Comparison of ENCODE assay signal across 21 mouse cellular contexts in genomic region chr17:87477611-87478010, GRCm38 (mm10). TPM values are rescaled to one million over a fixed set of nuclear protein-coding genes. Genes with fewer than 3 reads are reported as not detected.
DNase-seq lines count a peak whose midpoint lies in the region; ATAC-seq and TF ChIP-seq lines count a peak whose summit lies in the region.
"Had no signal": no experiment of that assay in that cellular context is flagged by ENCODE, and none has a peak within 500 bp of the region (broad histone marks: within the 10 kb centered on the region; RNA-seq: fewer than 3 reads in every experiment).

No protein-coding gene starts in this region.

- no peak overlapping the region for H3K4me2 ChIP-seq in midbrain, embryonic 14.5 days (ENCODE audit: low read length)
- H3K4me2 ChIP-seq in midbrain, embryonic 13.5 days (replicated peaks): no peak overlapping the region
- H3K4me2 ChIP-seq in neural tube, embryonic 12.5 days (replicated peaks): peak overlapping the region; percentile 24; the same call in 1 of the 2 replicates
- H3K4me2 ChIP-seq: heart, embryonic 13.5 days; intestine, embryonic 15.5 days had no signal

- no peak for DNase-seq in frontal cortex, postnatal 10 days (ENCODE audit: low spot score in 2 of 2)
- DNase-seq in kidney, postnatal 10 days: peak; percentile 31
- no peak for DNase-seq in kidney, adult 2 months
- DNase-seq in midbrain, embryonic 14.5 days: peak; percentile 65
- DNase-seq in liver: no peak
- DNase-seq: adrenal gland, adult 8-10 months; B cell, adult 2 months; cerebellum, adult 11-12 months; cerebellum, postnatal 25 days; heart, postnatal 36 days; kidney, postnatal 25 days; layer of hippocampus, adult 9-11 months; lung, adult 18-20 months; thymus, postnatal 25 days had no signal

- 52% methylated on average over 16 of the region's 16 CpGs for WGBS in kidney, adult 2 months
- WGBS in midbrain, embryonic 14.5 days: 43% methylated on average over 16 of the region's 16 CpGs
- WGBS in midbrain, embryonic 13.5 days: 48% methylated on average over 16 of the region's 16 CpGs
- 45% methylated on average over 16 of the region's 16 CpGs for WGBS in neural tube, embryonic 12.5 days

- H3K4me3 ChIP-seq in kidney, adult 2 months (ENCODE audit: insufficient read depth, low read depth, low read length): no peak overlapping the region
- H3K4me3 ChIP-seq in midbrain, embryonic 14.5 days (replicated peaks; ENCODE audit: low read depth, low read length): no peak overlapping the region
- H3K4me3 ChIP-seq in midbrain, embryonic 13.5 days (replicated peaks): no peak overlapping the region
- no peak overlapping the region for H3K4me3 ChIP-seq in neural tube, embryonic 12.5 days
- H3K4me3 ChIP-seq: heart, embryonic 13.5 days; intestine, embryonic 15.5 days; megakaryocyte, embryonic 14.5 days had no signal

- TF ChIP-seq POLR2A in kidney, adult 2 months (IDR thresholded peaks at IDR 0.05; ENCODE audit: low read depth, low read length): no peak

- H3K9ac ChIP-seq in midbrain, embryonic 14.5 days (replicated peaks; ENCODE audit: low read length): no peak overlapping the region
- H3K9ac ChIP-seq in midbrain, embryonic 13.5 days (replicated peaks): no peak overlapping the region
- H3K9ac ChIP-seq in neural tube, embryonic 12.5 days: no peak overlapping the region
- H3K9ac ChIP-seq: heart, embryonic 13.5 days; intestine, embryonic 15.5 days had no signal

- no peak for TF ChIP-seq CTCF in kidney, adult 2 months (conservative IDR thresholded peaks at IDR 0.05; ENCODE audit: insufficient read depth, insufficient read length, low read depth, low read length)

- 0 out of 2 replicates have a peak, but pooled peaks cover 5% of the 10 kb centered on the region for H3K4me1 ChIP-seq in kidney, adult 2 months (ENCODE audit: control insufficient read depth, insufficient read depth, low read length)
- peaks cover 21% of the 10 kb centered on the region for H3K4me1 ChIP-seq in midbrain, embryonic 14.5 days (ENCODE audit: control insufficient read depth, insufficient read depth, low read length)
- peaks cover 32% of the 10 kb centered on the region for H3K4me1 ChIP-seq in midbrain, embryonic 13.5 days (replicated peaks)
- peaks cover 24% of the 10 kb centered on the region for H3K4me1 ChIP-seq in neural tube, embryonic 12.5 days

- peak; percentile 45 for ATAC-seq in frontal cortex, adult (ENCODE audit: low TSS enrichment)
- no peak for ATAC-seq in midbrain, embryonic 14.5 days (ENCODE audit: low FRiP score, low TSS enrichment)
- no peak for ATAC-seq in midbrain, embryonic 13.5 days
- no peak for ATAC-seq in neural tube, embryonic 12.5 days (ENCODE audit: low FRiP score, low read depth)

- H3K27ac ChIP-seq in kidney, adult 2 months (ENCODE audit: insufficient read depth, low read depth, low read length): no peak overlapping the region
- H3K27ac ChIP-seq in midbrain, embryonic 14.5 days (replicated peaks; ENCODE audit: low read depth, low read length): no peak overlapping the region
- no peak overlapping the region for H3K27ac ChIP-seq in midbrain, embryonic 13.5 days
- no peak overlapping the region for H3K27ac ChIP-seq in neural tube, embryonic 12.5 days

- no peaks in the 10 kb centered on the region for H3K27me3 ChIP-seq in kidney, adult 2 months (replicated peaks; ENCODE audit: control insufficient read depth, insufficient read depth, low read length)
- H3K27me3 ChIP-seq in midbrain, embryonic 14.5 days (ENCODE audit: control insufficient read depth, insufficient read depth, low read length): peaks cover 4% of the 10 kb centered on the region; the same call in 1 of the 2 replicates
- H3K27me3 ChIP-seq in midbrain, embryonic 13.5 days: no peaks in the 10 kb centered on the region; the same call in 1 of the 2 replicates
- H3K27me3 ChIP-seq in neural tube, embryonic 12.5 days (replicated peaks): no peaks in the 10 kb centered on the region
- H3K27me3 ChIP-seq: heart, embryonic 13.5 days; intestine, embryonic 15.5 days had no signal

- H3K36me3 ChIP-seq in kidney, adult 2 months (ENCODE audit: control insufficient read depth, insufficient read depth, low read length): no peaks in the 10 kb centered on the region
- H3K36me3 ChIP-seq in midbrain, embryonic 14.5 days (ENCODE audit: control insufficient read depth, insufficient read depth, low read length): no peaks in the 10 kb centered on the region
- no peaks in the 10 kb centered on the region for H3K36me3 ChIP-seq in midbrain, embryonic 13.5 days
- H3K36me3 ChIP-seq in neural tube, embryonic 12.5 days: no peaks in the 10 kb centered on the region
- H3K36me3 ChIP-seq: heart, embryonic 13.5 days; intestine, embryonic 15.5 days had no signal

- no peaks in the 10 kb centered on the region for H3K9me3 ChIP-seq in midbrain, embryonic 14.5 days (ENCODE audit: control insufficient read depth, low read length)
- H3K9me3 ChIP-seq in midbrain, embryonic 13.5 days: no peaks in the 10 kb centered on the region
- H3K9me3 ChIP-seq in neural tube, embryonic 12.5 days: no peaks in the 10 kb centered on the region
- H3K9me3 ChIP-seq: heart, embryonic 13.5 days; intestine, embryonic 15.5 days had no signal

RNA-seq across cellular contexts. Expression of gene Calm2, which starts 30.9 kb away (rescaled TPM):
- 40.5 and 78.8 TPM in 2 replicates for polyA plus RNA-seq in kidney, adult 2 months (2012; rRNA removed)
- 1,972 and 2,214 TPM in 2 replicates for polyA plus RNA-seq in midbrain, embryonic 14.5 days (2014; fragmentation: Nextera tagmentation; extraction: Ambion mirVana)
- polyA plus RNA-seq in midbrain, embryonic 13.5 days (2015; fragmentation: Nextera tagmentation; extraction: Ambion mirVana): 1,571 and 1,689 TPM in 2 replicates
- polyA plus RNA-seq in neural tube, embryonic 12.5 days (2016; fragmentation: Nextera tagmentation; extraction: Ambion mirVana): 1,679 and 1,888 TPM in 2 replicates

RNA-seq across cellular contexts. Expression of gene Stpg4, which starts 50.1 kb away (rescaled TPM):
- polyA plus RNA-seq in kidney, adult 2 months (2012; rRNA removed): not detected in 2 replicates
- not detected in 2 replicates for polyA plus RNA-seq in midbrain, embryonic 14.5 days (2014; fragmentation: Nextera tagmentation; extraction: Ambion mirVana)
- 0.37 TPM in 1 of 2 replicates, not detected in the other for polyA plus RNA-seq in midbrain, embryonic 13.5 days (2015; fragmentation: Nextera tagmentation; extraction: Ambion mirVana)
- polyA plus RNA-seq in neural tube, embryonic 12.5 days (2016; fragmentation: Nextera tagmentation; extraction: Ambion mirVana): not detected in 2 replicates
- polyA plus RNA-seq: intestine, embryonic 15.5 days; liver, adult 2 months had no signal

Comparison
In these comparisons a context has a peak if more than half of its experiments do, and no peak if none do; other contexts are left out.
1. DNase-seq: peak in kidney, postnatal 10 days (single experiment) and midbrain, embryonic 14.5 days (single experiment); none in frontal cortex, postnatal 10 days (0 of 2), kidney, adult 2 months (single experiment) and liver (single experiment).
2. RNA of gene Calm2, which starts 30.9 kb away (polyA plus RNA-seq): 1,972 to 2,214 TPM in midbrain, embryonic 14.5 days, 1,679 to 1,888 TPM in neural tube, embryonic 12.5 days and 1,571 to 1,689 TPM in midbrain, embryonic 13.5 days; 40.5 to 78.8 TPM in kidney, adult 2 months; every median in the first group is over 10 times any median in the second.